Mouse (Mus musculus) testis, postnatal 14 days (tissue): ENCODE results near the gene Gpr137.
"Not testable (repeated sequence)": the region's sequence is repeated elsewhere in the genome, so short reads cannot be mapped to it uniquely, and the experiment has no call there.

Experiments used
- DNase-seq: peaks from one replicate; pipeline ENCODE4 v3.0.0; 2021; ENCODE audit warnings: low spot score

Gpr137 gene

GRCm38 (mm10) chr19:6942249-6942691 lies at the start of gene Gpr137:
TSS of gene Gpr137 (minus strand) at chr19:6942480.
- peak; percentile 92 for DNase-seq

DNA sequence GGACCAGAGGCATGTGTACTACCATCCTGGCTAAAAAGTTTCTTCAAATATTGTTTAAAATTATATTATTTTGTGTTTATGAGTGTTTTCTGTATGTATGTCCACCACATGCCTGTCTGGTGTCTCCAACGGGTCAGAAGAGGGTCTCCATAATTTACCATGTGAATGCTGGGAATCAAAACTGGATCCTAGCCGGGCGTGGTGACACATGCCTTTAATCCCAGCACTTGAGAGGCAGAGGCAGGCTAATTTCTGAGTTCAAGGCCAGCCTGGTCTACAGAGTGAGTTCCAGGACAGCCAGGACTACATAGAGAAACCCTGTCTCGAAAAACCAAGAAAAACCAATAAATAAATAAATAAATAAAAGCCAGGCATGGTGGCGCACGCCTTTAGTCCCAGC lies 48.9 kb upstream of the Gpr137 start:
- DNase-seq, result not testable (repeated sequence)

GRCm38 (mm10) chr19:6990712-6991111 lies 48.4 kb upstream of the Gpr137 start:
- DNase-seq, result no peak

DNA sequence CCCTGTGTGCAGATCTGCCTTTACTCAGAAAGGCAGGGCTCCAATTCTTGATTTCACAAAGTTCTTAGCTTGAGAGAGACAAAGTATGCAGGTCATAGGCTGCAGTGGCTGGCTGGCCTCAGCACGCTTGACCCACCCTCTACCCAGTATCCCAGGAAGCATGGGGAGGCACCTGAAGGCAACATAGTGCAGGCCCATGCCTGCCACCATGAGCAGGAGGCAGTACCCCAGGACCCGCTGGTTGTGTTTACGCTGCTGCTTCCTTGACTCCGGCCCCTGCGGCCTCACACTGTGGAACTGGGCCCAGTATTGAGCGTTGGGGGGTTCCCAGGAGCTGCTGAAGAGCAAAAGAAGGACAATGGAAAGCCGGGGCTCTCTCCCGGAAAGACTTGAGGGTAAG lies 47.0 kb upstream of the Gpr137 start:
- no peak for DNase-seq

DNA sequence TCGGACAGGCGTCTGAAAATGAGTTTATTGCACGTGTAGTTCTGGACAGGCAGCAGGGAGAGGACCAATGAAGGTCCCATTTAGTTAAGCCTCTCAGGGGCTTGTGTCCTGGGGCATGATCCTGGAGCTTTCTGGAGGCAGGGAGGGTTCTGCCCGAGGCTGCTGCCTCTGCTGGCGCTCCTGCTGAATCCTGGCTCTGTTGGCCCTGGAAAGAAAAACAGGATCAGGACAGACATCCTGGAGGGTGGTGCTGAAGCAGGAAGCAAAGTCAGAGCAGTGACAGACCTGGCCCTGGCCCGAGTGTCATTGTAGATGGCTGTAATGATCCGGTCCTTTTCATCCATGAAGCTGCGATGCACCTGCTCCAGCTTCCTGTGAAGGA lies 45.6 kb upstream of the Gpr137 start:
- no peak for DNase-seq

- peak; percentile 58 for DNase-seq
Observed at GRCm38 (mm10) chr19:6987061-6987903, 45.0 kb upstream of the Gpr137 start, which contains the start of gene Vegfb. TSS of gene Vegfb (minus strand) at chr19:6987651.

DNA sequence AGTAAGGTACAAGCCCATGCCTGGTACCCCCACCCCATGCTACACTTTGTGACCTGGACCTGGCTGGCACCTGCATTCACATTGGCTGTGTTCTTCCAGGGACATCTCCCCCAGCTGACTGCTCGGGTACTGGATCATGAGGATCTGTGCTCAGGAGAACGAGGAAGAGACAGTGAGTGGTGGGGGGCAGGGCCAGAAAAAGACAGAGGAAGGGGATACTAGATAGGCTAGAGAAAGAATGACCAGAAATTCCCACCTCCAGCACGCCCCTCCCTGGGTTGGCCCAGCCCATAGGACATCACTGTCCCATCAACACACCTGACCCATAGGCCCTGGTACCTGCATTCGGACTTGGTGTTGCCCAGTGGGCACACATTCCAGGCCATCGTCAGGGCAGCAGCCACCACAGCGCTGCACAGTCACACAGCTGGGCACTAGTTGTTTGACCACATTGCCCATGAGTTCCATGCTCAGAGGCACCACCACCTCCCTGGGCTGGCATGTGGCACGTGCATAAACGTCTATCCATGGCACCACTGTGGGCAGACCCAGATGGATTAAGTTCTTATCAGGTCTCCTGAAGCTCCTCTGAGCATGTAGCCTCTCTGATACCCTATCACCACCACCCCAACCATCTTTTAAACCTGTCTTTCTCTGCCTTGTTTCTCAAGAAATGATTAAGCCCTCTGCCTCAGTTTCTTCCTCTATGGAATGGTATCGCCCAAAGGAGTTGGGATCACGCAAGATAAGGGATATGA lies 43.9 kb upstream of the Gpr137 start:
- DNase-seq, result no peak

DNA sequence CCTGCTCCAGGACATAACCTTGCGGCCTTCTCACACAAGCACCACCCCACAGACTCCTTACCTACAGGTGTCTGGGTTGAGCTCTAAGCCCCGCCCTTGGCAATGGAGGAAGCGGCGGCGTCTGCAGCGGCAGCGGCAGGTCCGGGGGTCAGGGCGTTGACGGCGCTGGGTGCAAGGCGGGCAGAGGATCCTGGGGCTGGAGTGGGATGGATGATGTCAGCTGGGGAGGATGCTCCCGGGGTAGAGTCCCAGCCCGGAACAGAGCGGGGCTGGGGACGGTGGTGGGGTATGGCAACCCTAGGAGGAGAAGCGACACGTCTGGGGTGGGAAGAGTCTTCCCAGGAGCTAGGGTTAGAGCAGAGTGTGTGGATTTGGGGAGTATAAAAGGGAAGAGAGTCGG lies 43.0 kb upstream of the Gpr137 start:
- no peak for DNase-seq

DNA sequence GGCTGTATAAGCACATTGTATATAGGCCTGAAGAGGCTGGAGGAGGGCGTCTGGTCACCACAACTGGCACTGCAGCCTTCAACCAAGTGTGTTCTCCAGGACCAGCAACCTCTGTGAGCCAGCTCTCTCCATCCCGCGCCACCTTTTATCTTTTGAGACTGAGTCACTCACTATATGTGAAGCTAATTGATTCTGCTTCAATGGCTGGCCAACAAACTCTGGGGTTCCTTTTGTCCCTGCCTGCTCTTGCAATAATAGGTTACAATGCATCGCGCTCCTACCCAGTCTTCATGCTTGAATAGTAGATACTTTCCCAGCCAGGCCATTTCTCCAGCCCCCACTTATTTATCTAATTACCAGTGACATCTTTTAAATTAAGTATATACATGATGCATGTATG lies 41.3 kb upstream of the Gpr137 start:
- no peak for DNase-seq

GRCm38 (mm10) chr19:6981465-6981864 lies 39.2 kb upstream of the Gpr137 start:
- DNase-seq, result no peak

GRCm38 (mm10) chr19:6980381-6981093 lies 38.3 kb upstream of the Gpr137 start, which contains the start of gene Fkbp2:
TSS of gene Fkbp2 (minus strand) at chr19:6980501.
- DNase-seq, result peak; percentile 98

GRCm38 (mm10) chr19:6979486-6980380 lies 37.5 kb upstream of the Gpr137 start:
- DNase-seq, result peak; percentile 99

DNA sequence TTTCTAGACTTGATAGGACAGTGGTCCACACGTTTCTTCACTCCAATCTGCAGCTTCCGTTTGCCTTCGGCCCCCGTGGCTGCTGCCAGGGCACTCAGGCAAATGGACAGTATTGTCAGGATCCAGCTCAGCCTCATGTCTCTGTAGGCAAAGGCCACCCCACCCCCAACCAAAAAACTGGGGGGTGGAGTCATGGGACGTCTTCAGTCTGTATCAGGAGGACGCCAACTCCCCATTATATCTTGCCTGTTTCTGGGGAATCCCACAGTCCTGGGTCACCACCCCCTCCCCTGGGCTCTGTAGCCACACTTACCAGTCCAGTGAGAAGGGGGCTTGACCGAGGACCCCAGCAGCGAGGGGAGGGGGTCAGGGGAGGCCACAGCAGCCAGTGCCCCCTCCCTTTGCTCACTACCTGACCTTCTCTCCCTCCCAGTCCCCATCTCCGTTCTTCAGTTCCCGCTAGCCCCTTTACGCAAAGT lies 36.8 kb upstream of the Gpr137 start:
- DNase-seq, result peak; percentile 54

GRCm38 (mm10) chr19:6978639-6978974 lies 36.3 kb upstream of the Gpr137 start:
- no peak for DNase-seq

GRCm38 (mm10) chr19:6977759-6978638 lies 35.7 kb upstream of the Gpr137 start:
- DNase-seq, result no peak

- peak; percentile 67 for DNase-seq
Observed at GRCm38 (mm10) chr19:6975537-6976521, 33.5 kb upstream of the Gpr137 start, which contains the start of gene Plcb3. TSS of gene Plcb3 (minus strand) at chr19:6976470.

DNA sequence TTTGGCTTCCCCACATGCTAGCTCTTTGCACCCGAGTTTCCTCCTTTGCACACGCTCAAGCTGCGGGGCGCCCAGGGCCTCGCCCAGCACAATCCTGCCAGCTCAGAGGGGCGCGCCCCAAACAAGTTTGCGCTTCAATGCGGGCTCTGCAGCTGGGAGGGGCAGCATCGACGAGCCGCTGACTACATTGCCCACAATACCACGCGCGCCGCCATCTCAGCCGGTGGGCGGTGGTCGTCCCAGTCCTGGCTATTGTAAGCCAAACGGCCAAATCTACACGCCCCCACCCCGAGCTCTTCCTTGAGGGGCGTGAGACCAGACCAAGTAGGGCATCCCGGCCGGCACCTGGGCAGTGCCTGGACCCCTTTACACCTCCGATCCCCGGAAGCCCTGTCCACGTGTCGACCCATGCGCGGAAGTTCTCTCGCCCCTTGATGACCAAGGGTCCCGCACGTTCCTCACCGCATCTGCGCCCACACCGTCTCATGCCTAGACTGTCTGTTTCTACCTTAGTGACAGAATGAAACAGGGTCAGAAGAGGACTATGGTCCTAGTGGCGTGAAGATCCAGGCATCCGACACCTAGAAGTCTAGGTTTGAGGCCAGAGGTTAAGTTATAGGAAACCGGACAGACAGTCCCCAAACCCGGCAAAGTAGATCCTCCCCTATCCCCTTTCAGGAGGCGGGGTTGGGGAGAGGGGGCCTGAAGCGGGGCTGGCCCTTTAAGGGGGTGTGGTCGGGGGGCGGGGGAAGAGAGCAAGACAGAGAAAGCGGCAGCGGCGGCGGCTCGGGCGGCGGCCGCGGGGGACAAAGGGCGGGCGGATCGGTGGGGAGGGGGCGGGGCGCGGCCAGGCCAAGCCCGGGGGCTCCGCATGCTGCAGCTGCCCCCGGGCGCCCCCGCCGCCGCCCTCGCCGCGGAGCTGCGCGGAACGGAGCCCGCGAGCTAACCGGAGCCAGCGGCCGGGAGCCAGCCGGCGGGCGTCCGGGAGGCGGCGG lies 32.2 kb upstream of the Gpr137 start, which contains the start of gene Ppp1r14b:
Gene Ppp1r14b (plus strand): TSS at position 758 of the 995 bp plus-strand sequence.
- peak; percentile 84 for DNase-seq
